Mouse (Mus musculus) small intestine, adult 2 months (tissue): ENCODE data around the gene Ush1g.

ENCODE experiments used
- CTCF ChIP-seq: fragments of 200-500 bp; IDR thresholded peaks from 2 replicates; pipeline ENCODE4 v1.5.1; 2012; ENCODE audit warnings: low read depth, mild to moderate bottlenecking, control low read depth, inconsistent platforms, low read length, moderate library complexity, mixed read lengths; ENCODE audit not compliant: insufficient replicate concordance, insufficient read length; ENCODE audit errors: extremely low read depth
- POLR2A ChIP-seq: fragments of 200-500 bp; IDR thresholded peaks from 2 replicates; pipeline ENCODE4 v1.6.1; 2012; ENCODE audit warnings: low read depth, mild to moderate bottlenecking, control low read depth, inconsistent platforms, low read length, moderate library complexity

DNA sequence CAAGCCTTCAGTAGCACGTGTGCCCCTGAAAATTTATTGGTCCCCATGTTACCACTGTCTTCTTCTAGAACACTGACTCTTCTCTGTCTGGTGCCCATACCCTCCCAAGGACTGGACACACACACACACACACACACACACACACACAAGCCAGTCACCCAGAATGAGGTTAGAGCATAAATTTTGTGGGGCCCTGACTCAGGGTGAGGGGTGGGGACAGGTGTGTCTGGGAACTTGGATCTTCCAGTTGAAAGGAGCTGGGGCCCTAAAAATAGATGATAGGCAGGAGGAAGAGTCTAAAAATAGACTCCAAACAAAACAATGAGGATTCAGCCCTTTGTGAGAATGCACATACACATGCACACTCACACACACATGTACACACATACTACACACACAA lies 13.1 kb downstream of the Ush1g start:
- TF ChIP-seq CTCF (no peak), POLR2A (no peak)
